Mouse (Mus musculus) skeletal muscle tissue, adult 2 months (tissue): ENCODE data around the gene Slc39a10.
"Not testable (repeated sequence)": the region's sequence is repeated elsewhere in the genome, so short reads cannot be mapped to it uniquely, and the experiment has no call there.

Source experiments
- DNase-seq: peaks from one replicate; pipeline ENCODE4 v3.0.0-alpha.2; 2012; ENCODE audit warnings: low read depth, low spot score

The Slc39a10 gene

GRCm38 (mm10) chr1:46782227-46782626 is 110.4 kb downstream of the Slc39a10 start:
- not testable (repeated sequence) for DNase-seq

DNA sequence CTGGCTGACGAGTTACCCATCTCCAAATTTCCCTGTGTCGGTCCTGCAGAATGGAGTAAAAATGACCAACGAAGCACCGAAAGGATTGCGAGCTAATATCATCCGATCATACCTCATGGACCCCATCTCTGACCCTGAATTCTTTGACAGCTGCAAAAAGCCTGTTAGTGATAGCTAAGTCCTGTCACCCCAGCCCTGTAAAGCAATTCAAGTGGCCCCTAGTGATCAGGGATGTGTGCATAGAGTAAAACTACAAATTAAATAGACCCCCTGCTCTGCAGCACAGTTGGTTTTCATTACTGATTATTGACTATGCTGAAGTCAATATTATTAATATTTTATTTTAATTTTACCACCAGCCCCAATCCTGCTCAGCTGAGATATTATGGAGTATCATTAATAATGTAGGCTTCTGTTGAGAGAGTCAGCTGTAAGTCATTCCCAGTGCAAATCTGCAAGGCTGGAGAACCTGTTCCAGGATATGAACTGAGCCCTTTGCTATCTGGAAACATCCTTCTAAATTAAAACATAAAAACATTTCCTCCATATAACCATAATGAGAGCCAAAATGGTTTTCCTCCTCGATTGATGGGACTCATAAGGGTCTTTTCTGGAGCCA is 122.5 kb downstream of the Slc39a10 start:
- not testable (repeated sequence) for DNase-seq

GRCm38 (mm10) chr1:46769318-46769717 is 123.3 kb downstream of the Slc39a10 start:
- DNase-seq: not testable (repeated sequence)

GRCm38 (mm10) chr1:46764600-46764999 is 128.1 kb downstream of the Slc39a10 start:
- DNase-seq: not testable (repeated sequence)
